Mouse (Mus musculus) midbrain, embryonic 11.5 days (tissue): ENCODE data around the gene P2rx6. TPM values are rescaled to one million over a fixed set of nuclear protein-coding genes. Genes with fewer than 3 reads are reported as not detected.

Source experiments
- ATAC-seq: fragments of 200-750 bp; cut with Nextera tagmentation; 2 replicates; pipeline ENCODE4 v1.8.0; 2017; ENCODE audit warnings: moderate TSS enrichment, moderate library complexity; ENCODE audit not compliant: low FRiP score
- DNase-seq: peaks from one replicate; pipeline ENCODE4 v3.0.0; 2015; ENCODE audit warnings: low spot score; ENCODE audit errors: missing footprints
- H3K27ac ChIP-seq: fragments of 300-500 bp; sonication (generic); 2 replicates; pipeline ENCODE4 v1.5.1; 2014; ENCODE audit warnings: low read depth, low read length
- H3K27me3 ChIP-seq: fragments of 300-500 bp; sonication (generic); 2 replicates; pipeline ENCODE4 v1.6.1; 2014; ENCODE audit warnings: mild to moderate bottlenecking, low read length, moderate library complexity, mixed read lengths; ENCODE audit not compliant: control insufficient read depth, insufficient read depth
- H3K36me3 ChIP-seq: fragments of 300-500 bp; sonication (generic); 2 replicates; pipeline ENCODE4 v1.6.1; 2014; ENCODE audit warnings: mild to moderate bottlenecking, low read length, moderate library complexity, mixed read lengths; ENCODE audit not compliant: control insufficient read depth, insufficient read depth
- H3K4me1 ChIP-seq: fragments of 300-500 bp; sonication (generic); 2 replicates; pipeline ENCODE4 v1.6.1; 2014; ENCODE audit warnings: low read length; ENCODE audit not compliant: control insufficient read depth, insufficient read depth
- H3K4me2 ChIP-seq: fragments of 300-500 bp; sonication (generic); 2 replicates; pipeline ENCODE4 v1.6.1; 2014; ENCODE audit warnings: mild to moderate bottlenecking, moderate library complexity
- H3K4me3 ChIP-seq: fragments of 300-500 bp; sonication (generic); 2 replicates; pipeline ENCODE4 v1.5.1; 2014; ENCODE audit warnings: low read depth, low read length
- H3K9ac ChIP-seq: fragments of 300-500 bp; sonication (generic); 2 replicates; pipeline ENCODE4 v1.6.1; 2014; ENCODE audit warnings: low read length
- H3K9me3 ChIP-seq: fragments of 300-500 bp; sonication (generic); 2 replicates; pipeline ENCODE4 v1.6.1; 2016; ENCODE audit warnings: low read length; ENCODE audit not compliant: control insufficient read depth
- WGBS: fragments of 180-500 bp; shearing (Covaris S2); extraction: QIAGEN DNeasy Blood & Tissue Kit; methylation state at CpG from one replicate; pipeline ENCODE4 v1.1.7; 2014; 5-methylcytosine and 5-hydroxymethylcytosine counted together
- polyA plus RNA-seq: library from polyadenylated mRNA; unstranded; fragments of >200 nt; fragmentation: Nextera tagmentation; extraction: Ambion mirVana; gene quantifications from 2 replicates; pipeline ENCODE4 v1.2.1, GENCODE M21; 2014

Gene P2rx6
- polyA plus RNA-seq, 1 experiment from 2014 or later = 0.41 TPM

- Histone ChIP-seq H3K36me3 (no peaks in the 10 kb centered on the region), H3K27ac (no peak overlapping the region), H3K9ac (peak overlapping the region; percentile 53; the same call in 1 of the 2 replicates), H3K4me1 (peaks cover 42% of the 10 kb centered on the region), H3K9me3 (no peaks in the 10 kb centered on the region), H3K4me3 (no peak overlapping the region), H3K4me2 (peak overlapping the region; percentile 35), H3K27me3 (0 out of 2 replicates have a peak, but pooled peaks cover 3% of the 10 kb centered on the region)
- ATAC-seq (peak; percentile 14; the same call in 1 of the 2 replicates), DNase-seq (peak; percentile 92)
- 2% methylated on average over 5 of the region's 5 CpGs for WGBS
Observed at GRCm38 (mm10) chr16:17557947-17558480, 3.7 kb upstream of the P2rx6 start.

- Histone ChIP-seq H3K36me3 (no peaks in the 10 kb centered on the region), H3K4me2 (peak overlapping the region; percentile 35), H3K9me3 (no peaks in the 10 kb centered on the region), H3K4me1 (peaks cover 40% of the 10 kb centered on the region), H3K27me3 (0 out of 2 replicates have a peak, but pooled peaks cover 3% of the 10 kb centered on the region), H3K9ac (peak overlapping the region; percentile 53), H3K27ac (peak overlapping the region; percentile 44; the same call in 1 of the 2 replicates), H3K4me3 (no peak overlapping the region)
- WGBS = 0% methylated on average over 5 of the region's 5 CpGs
- DNase-seq (peak; percentile 93), ATAC-seq (peak; percentile 57)
Observed at GRCm38 (mm10) chr16:17558811-17559210, 2.9 kb upstream of the P2rx6 start.

DNA sequence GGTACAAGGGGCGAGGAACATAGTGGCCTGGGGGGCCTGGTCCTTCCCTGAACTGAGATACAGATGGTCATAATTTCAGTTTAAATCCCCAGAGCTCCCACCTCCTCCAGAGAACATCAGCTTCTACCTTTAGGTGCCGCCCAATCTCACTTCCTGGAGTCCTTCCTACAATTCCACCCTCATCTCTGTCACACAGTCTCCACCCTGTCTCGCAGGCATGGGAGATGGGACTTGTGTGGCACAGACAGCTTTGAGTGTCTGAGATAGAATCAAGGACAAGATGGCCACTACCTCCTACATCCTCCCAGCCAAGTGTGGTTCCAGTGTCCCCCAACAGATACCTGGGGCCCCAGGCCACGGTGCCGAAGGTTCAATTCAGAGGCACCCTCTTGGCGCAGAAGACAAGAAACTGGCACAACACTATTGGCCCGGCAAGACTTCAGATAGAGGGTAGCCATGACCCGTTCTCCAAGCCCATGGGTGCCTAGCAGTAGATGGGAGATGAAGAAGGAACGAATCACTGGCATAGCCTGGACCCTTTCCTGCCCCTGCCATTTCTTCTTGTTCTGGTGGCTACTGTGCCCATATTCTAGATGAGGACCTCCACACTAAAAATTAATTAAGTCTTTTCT is 2.2 kb upstream of the P2rx6 start:
- H3K9ac ChIP-seq = peak overlapping the region; percentile 53
- H3K27me3 ChIP-seq = 0 out of 2 replicates have a peak, but pooled peaks cover 3% of the 10 kb centered on the region
- 0 out of 2 replicates have a peak overlapping the region, but pooled peaks have one; percentile 44 for H3K27ac ChIP-seq
- H3K4me3 ChIP-seq = no peak overlapping the region
- no peaks in the 10 kb centered on the region for H3K36me3 ChIP-seq
- 63% methylated on average over 9 of the region's 9 CpGs for WGBS
- no peaks in the 10 kb centered on the region for H3K9me3 ChIP-seq
- no peak for DNase-seq
- no peak for ATAC-seq
- H3K4me2 ChIP-seq = peak overlapping the region; percentile 35
- H3K4me1 ChIP-seq = peaks cover 33% of the 10 kb centered on the region

- Histone ChIP-seq H3K9ac (peak within 1 kb of the TSS; percentile 30; the same call in 1 of the 2 replicates), H3K4me1 (peaks cover 28% of the 10 kb centered on the region), H3K9me3 (no peaks in the 10 kb centered on the region), H3K4me2 (peak within 1 kb of the TSS; percentile 51), H3K27ac (peak within 1 kb of the TSS; percentile 40; the same call in 1 of the 2 replicates), H3K36me3 (no peaks in the 10 kb centered on the region), H3K27me3 (0 out of 2 replicates have a peak, but pooled peaks cover 3% of the 10 kb centered on the region), H3K4me3 (peak within 1 kb of the TSS; percentile 17; the same call in 1 of the 2 replicates)
- ATAC-seq (peak; percentile 75), DNase-seq (no peak)
- WGBS = under 1% methylated on average over 22 of the region's 22 CpGs
Observed at GRCm38 (mm10) chr16:17561128-17561750, 446 bp upstream of the P2rx6 start, which contains the start of gene Lrrc74b. Gene Lrrc74b (minus strand): TSS chr16:17561247.

GRCm38 (mm10) chr16:17563580-17563979 is 1.9 kb downstream of the P2rx6 start:
- H3K36me3 ChIP-seq = no peaks in the 10 kb centered on the region

DNA sequence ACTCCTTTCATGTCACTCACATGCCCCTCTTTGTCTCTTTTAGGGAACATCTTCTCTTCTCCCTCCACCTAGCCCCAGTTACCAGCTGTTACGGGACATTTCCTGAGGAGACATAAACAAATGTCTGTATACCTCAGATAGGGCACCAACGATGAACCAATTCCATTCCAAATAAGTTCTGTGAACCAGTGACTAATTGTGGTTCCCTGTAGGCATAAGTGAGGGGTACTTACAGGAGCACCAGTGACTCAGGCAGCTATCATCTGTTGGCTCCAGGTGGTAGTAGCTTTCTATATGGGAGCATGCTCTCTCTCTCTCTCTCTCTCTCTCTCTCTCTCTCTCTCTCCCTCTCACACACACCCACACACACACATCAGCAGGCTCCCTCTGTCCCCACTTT is 2.5 kb downstream of the P2rx6 start:
- Histone ChIP-seq H3K4me1 (peaks cover 16% of the 10 kb centered on the region), H3K27ac (no peak overlapping the region), H3K4me2 (no peak overlapping the region), H3K9me3 (no peaks in the 10 kb centered on the region), H3K4me3 (no peak overlapping the region), H3K36me3 (no peaks in the 10 kb centered on the region), H3K9ac (no peak overlapping the region), H3K27me3 (0 out of 2 replicates have a peak, but pooled peaks cover 3% of the 10 kb centered on the region)
- DNase-seq = no peak
- WGBS = 86% methylated on average over 2 of the region's 2 CpGs
- no peak for ATAC-seq

More at GRCm38 (mm10) chr16:17563580-17563979, 1.9 kb downstream of the P2rx6 start:
- DNase-seq = no peak
- Histone ChIP-seq H3K4me3 (no peak overlapping the region), H3K9ac (no peak overlapping the region), H3K4me2 (no peak overlapping the region), H3K27me3 (0 out of 2 replicates have a peak, but pooled peaks cover 3% of the 10 kb centered on the region), H3K27ac (no peak overlapping the region), H3K4me1 (peaks cover 22% of the 10 kb centered on the region), H3K9me3 (no peaks in the 10 kb centered on the region)
- ATAC-seq = no peak
- 43% methylated on average over 1 of the region's 1 CpGs for WGBS

- Histone ChIP-seq H3K4me3 (no peak overlapping the region), H3K27ac (no peak overlapping the region), H3K36me3 (no peaks in the 10 kb centered on the region), H3K4me2 (no peak overlapping the region), H3K9ac (no peak overlapping the region), H3K9me3 (no peaks in the 10 kb centered on the region), H3K4me1 (peaks cover 12% of the 10 kb centered on the region), H3K27me3 (0 out of 2 replicates have a peak, but pooled peaks cover 3% of the 10 kb centered on the region)
- DNase-seq = no peak
- 75% methylated on average over 3 of the region's 3 CpGs for whole genome bisulfite sequencing
- no peak for ATAC-seq
Observed at GRCm38 (mm10) chr16:17564771-17565170, 3.1 kb downstream of the P2rx6 start.

DNA sequence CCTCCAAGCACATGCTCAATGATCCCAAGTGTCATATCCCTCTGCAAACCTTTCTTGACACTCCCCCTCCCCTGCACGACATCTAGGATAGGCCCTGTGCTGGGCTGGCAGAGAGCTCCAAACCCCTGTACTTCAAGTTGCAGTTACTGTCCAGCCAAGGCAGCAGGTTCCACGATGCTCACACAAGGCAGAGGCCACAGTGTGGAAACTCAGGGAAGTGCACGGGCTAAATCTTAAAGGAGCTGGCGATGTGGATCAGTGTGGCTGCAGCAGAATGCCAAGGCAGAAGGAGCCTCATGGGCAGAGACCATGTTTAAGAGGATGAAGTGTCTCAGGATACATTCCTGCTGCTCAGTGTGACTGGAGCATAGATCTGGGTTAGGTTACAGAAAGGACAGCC is 4.5 kb downstream of the P2rx6 start:
- Histone ChIP-seq H3K4me2 (no peak overlapping the region), H3K9me3 (no peaks in the 10 kb centered on the region), H3K4me1 (peaks cover 8% of the 10 kb centered on the region), H3K9ac (no peak overlapping the region), H3K4me3 (no peak overlapping the region), H3K27ac (no peak overlapping the region), H3K27me3 (0 out of 2 replicates have a peak, but pooled peaks cover 3% of the 10 kb centered on the region), H3K36me3 (no peaks in the 10 kb centered on the region)
- WGBS = 22% methylated on average over 4 of the region's 4 CpGs
- no peak for DNase-seq
- ATAC-seq = no peak
